Mouse (Mus musculus): ENCODE data around the gene Llgl1.
A peak's percentile ranks its signal among the peaks of the same experiment; 100 is the strongest.

The Llgl1 gene

DNA sequence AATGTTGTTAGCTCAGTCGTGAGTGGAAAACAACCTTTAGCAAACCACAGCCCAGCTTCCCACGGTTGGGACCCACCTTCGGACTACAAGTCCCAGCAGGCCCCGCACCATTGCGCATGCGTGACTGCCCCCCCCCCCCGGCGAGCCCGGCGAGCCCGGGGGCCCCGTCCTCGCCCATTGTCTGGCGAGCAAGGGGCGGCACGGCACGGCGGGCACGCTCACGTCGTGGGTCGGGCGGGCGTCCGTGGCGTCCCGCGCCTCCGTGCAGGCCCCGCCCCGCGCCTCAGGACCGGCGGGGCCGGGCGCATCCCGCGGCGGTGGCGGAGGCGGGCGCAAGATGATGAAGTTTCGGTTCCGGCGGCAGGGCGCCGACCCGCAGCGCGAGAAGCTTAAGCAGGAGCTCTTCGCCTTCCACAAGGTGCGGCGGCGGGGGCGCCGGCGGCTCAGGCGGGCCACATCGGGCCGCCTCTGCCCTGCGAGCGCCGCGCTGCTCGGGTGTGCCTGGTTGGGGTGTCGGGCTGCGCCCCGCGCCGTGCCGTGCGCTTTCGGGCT, at the start of gene Llgl1:
Gene Llgl1, plus strand, starts transcription at position 200 of the 552 bp plus-strand sequence.
- DNase-seq (ENCODE audit: low spot score in 2 of 2), result peak; percentile 86 to 87

DNA sequence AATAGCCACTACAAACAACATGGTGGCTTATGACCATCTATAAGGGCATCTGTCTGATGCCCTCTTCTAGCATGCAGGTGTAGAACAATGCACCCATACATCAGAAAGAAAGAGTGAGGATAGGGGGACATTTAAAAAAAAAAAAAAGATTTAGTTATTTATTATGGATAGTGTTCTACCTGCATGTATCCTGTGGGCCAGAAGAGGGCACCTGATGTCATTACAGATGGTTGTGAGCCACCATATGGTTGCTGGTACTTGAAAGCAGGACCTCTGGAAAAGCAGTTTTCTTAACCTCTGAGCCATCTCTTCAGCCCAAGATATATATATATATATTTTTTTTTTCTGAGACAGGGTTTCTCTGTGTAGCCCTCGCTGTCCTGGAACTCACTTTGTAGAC, 3.4 kb upstream of the Llgl1 start:
- no peak for DNase-seq (ENCODE audit: low spot score in 2 of 2)

DNA sequence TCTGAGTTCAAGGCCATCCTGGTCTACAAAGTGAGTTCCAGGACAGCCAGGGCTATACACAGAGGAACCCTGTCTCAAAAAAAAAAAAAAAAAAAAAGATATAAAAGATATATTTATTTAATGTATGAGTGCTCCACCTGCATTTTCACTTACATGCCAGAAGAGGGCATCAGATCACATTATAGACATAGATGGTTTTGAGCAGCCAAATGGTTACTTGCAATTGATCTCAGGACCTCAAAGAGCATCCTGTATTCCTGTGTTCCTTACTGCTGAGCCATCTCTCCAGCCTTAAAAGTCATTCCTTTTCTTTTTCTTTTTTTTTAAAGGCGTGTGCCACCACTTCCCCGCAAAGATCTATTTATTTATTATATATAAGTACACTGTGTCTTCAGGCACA, 2.0 kb upstream of the Llgl1 start:
- no peak for DNase-seq (ENCODE audit: low spot score in 2 of 2)

DNA sequence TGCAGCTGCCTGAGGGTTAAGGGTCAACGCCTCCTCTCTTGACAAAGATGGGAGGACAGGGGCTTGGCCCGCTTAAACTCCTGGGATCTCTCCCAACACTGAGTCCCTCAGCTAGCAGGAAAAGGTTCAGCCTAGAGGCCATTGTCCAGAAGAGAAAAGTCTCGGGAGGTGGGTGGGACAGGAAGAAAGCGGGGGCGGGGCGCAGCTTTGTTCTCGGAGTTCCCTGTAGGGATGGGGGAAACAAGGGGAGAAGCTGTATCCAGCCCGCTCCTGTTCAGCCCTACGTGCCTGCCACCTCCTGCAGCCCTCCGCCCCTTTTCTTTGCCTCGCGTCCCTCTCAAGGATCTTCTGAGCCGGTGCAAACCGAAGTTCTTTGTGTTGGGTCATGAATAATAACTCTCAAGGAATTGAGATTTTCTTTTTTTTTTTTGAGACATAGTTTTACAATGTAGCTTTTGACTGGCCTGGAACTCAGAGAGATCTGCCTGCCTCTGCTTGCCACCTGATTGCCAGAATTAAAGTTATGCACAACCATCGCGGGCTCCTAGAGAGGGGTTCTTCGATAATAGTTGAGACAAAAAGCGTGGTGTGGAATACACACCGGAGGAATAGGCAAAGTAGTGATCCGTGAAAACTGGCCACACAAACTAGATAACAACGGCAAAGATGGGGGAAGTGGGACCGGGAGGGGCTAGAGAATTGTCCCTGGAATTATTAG, 558 bp upstream of the Llgl1 start:
- peak; percentile 73 to 80 for DNase-seq (ENCODE audit: low spot score in 2 of 2)

DNA sequence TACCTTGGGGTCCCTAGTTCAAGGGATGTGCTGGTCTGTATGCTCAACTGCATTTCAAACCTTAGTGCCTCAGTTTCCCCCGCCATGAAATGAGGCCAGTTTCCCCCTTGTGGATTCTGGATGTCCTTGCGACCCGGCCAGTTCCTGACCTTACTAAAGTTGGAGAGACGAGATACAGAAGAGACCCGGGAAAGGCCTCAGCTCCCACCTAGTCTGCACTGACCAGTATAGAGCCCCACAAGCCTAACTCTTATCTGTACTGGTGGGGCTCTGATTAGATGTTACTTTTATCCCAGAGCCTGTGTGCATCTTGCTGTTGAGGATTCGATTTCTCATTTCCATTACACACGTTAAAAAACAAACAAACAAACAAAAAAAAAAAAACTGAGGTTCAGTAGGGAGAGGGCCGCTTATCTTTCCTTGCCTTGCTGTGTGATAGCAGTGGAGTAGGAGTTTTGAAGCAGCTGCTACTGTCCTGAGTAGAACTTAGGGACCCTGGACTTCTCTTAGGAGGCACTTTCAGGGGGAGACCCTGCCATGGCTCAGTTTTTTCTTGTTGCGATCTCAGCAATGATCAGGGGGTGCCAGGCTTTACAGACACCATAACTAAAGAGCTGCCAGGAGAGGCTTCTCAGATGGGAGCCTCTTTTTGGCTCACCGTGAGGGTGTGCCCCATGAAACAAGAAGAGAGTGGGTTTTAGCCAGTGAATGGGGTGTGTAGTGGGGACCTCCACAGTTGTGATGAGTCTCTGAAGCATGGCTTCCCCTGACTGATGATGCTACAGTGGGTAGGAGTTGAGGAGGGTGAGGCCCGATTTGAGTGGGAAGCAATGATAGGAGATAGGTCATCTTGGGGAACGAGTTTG, 1.0 kb downstream of the Llgl1 start:
- DNase-seq (ENCODE audit: low spot score in 2 of 2), result no peak

DNA sequence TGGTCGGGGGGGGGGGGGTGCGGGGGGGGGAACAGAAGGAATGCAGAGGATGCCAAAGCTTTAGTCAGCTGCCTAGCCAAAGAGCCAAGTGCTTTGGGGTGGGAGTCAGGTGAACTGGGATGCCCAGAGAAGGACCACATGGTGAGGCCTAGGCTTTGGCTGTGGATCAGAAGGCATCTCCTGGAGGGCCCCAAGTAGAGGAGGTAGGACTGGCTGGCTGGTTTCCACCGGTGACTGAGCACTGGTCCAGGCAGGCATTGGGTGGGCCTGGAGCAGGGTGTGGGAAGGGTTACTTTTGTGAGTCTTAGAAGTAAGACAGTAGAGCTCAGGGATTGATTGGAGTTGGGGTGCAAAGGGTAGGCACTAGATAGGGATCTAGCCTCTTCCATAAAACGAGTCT, 2.1 kb downstream of the Llgl1 start:
- peak; percentile 17 to 47 for DNase-seq (ENCODE audit: low spot score in 2 of 2)

DNA sequence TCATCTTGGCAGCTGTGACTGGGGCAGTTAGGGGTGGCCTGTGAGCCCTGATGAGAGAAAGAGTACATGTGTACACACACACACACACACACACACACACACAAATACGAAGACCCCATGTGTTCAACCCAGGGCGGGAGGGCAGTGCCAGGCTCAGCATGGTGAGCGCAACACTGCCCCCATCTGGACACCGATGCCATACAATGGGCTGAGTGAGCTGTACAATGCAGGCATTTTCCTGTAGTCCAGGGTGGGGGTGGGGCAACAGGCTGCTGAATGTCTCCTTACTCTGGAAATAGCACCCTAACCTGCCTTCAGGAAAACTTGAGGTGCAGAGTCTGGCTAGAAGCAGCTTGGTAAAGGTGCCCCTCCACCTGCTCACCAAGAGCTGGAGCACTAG, 3.6 kb downstream of the Llgl1 start:
- DNase-seq (ENCODE audit: low spot score in 2 of 2), result peak; percentile 35 to 77

DNA sequence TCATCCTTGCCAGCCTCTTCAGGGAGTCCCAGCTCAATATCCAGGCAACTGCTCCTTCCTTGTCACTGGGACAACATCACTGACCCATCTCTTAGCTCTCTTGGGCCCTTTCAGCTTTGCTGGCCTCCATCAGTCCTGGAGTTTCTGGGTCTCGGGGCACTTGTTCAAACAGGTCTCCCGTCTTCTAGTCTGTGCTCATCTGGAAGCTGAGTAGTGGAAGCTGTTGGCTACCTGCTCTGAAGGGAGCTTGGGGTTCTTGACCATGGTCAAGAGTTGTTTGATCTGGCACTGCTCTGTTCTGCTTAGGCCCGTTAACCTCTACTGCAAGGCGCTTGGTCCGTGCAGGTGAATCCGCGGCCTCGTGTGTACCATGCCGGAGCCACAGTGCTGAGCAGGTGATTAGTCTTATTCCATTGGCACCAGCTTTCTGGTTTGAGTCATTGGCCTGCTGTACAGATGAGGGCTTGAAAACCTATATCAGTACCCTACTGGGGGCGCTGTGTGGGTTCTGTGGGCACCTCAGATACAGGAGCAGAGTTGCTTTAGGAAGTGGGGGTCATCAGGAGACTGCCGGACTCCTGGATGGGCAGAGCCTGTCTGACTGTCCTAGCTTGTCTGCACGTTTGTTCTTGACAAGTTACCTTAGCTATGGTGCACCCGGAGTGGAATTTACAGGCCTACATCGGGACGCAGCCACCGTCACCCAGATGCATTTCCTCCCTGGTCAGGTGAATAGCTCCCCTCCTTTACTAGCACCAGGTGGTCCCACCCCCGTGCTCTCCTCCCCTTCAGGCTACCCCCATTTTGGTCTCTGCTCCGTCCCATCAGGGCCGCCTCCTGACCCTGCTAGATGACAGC, 4.7 kb downstream of the Llgl1 start:
- peak in 1 of 2 experiments; percentile 57 for DNase-seq (ENCODE audit: low spot score in 2 of 2)

DNA sequence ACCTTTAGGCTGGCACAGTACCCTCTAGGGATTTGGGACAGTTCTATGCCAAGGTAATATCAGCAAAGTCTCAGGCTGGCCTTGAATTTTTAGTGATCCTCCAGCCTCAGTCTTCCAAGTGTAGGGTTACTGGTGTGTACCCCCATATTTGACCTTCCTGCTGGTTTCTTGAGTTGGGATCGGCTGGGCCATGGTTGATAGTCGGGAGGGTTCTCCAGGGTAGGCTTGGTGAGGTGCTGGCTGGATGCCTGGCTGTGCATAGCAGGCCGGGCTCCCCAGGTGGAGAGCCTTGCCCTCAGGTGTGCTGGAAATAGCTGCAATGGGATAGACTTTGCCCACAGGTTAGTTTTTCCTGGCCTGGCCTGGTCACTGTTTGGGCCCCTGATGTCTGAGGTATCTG, 5.7 kb downstream of the Llgl1 start:
- peak in 1 of 2 experiments; percentile 54 for DNase-seq (ENCODE audit: low spot score in 2 of 2)

DNA sequence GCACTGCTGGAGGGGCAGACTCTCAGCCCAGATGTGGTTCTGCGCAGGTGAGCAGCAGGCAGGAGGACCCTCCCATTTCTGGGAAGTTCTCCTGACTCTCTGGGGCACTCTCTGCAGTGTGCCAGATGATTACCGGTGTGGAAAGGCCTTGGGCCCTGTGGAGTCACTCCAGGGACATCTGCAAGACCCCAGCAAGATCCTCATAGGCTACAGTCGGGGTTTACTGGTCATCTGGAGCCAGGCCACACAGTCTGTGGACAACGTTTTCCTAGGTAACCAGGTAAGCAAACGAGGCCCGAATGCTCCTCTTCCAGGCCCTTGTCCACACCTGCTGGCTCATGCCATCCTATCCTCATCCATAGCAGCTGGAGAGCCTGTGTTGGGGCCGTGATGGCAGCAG, 6.6 kb downstream of the Llgl1 start:
- no peak for DNase-seq (ENCODE audit: low spot score in 2 of 2)

DNA sequence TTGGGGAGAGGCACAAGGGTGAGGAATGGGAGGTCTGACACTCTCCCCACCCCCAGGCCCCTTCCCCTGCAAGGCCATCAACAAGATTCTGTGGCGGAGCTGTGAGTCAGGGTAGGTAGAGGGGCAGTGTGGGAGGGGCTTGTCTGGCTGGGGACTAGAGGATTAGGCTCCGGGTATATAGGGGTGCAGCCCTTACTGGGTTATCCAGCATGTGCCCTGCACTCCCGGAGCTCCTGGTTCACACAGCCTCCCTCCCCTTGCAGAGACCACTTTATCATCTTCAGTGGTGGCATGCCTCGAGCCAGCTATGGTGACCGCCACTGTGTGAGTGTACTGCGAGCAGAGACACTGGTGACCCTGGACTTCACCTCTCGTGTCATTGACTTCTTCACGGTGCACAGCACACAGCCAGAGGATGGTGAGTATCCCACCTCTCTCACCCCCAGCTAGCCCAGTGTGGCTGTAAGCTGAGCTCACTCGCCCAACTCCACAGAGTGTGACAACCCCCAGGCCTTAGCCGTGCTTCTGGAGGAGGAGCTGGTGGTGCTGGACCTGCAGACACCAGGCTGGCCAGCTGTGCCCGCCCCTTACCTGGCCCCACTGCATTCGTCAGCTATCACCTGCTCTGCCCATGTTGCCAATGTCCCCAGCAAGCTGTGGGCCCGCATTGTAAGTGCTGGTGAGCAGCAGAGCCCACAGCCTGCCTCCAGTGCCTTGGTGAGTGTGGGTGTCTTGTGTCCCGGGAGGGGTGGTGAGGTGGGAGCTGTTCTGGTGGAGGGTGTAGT, 7.4 kb downstream of the Llgl1 start:
- DNase-seq (ENCODE audit: low spot score in 2 of 2), result peak in 1 of 2 experiments; percentile 17

DNA sequence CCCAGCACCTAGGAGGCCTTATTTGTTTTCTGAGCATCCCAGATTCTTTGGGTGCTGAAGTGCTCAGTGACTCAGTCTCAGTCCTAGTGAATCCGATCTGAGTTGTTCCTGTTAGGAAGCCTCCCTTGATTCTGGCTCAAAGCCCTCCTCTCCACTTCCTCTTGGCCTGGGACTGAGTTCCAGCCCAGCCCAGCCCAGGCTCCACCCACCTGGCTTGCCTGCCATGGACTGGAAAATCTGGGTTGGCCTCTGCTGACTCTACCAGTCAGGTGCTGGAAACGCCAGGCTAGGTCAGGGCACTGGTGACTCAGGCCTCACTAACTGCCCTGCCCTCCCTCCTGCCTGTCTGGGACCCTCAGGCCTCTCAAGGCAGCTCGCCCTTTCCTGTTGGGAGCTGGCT, 8.1 kb downstream of the Llgl1 start:
- peak; percentile 73 to 83 for DNase-seq (ENCODE audit: low spot score in 2 of 2)

DNA sequence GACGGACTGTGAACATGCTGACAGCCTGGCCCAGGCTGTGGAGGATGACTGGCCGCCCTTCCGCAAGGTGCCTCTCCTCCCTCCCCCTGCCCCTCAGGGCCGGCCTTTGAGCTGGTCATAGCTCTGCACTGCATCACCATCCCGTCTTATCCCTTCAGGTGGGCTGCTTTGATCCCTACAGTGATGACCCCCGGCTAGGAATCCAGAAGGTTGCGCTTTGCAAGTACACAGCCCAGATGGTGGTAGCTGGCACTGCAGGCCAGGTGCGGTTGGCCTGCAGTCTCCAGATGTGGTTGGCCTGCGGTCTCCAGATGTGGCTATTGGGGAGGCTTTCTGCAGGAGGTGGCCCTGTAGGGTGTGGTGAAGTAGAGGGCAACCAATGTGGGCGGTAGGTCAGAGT, 9.1 kb downstream of the Llgl1 start:
- no peak for DNase-seq (ENCODE audit: low spot score in 2 of 2)

DNA sequence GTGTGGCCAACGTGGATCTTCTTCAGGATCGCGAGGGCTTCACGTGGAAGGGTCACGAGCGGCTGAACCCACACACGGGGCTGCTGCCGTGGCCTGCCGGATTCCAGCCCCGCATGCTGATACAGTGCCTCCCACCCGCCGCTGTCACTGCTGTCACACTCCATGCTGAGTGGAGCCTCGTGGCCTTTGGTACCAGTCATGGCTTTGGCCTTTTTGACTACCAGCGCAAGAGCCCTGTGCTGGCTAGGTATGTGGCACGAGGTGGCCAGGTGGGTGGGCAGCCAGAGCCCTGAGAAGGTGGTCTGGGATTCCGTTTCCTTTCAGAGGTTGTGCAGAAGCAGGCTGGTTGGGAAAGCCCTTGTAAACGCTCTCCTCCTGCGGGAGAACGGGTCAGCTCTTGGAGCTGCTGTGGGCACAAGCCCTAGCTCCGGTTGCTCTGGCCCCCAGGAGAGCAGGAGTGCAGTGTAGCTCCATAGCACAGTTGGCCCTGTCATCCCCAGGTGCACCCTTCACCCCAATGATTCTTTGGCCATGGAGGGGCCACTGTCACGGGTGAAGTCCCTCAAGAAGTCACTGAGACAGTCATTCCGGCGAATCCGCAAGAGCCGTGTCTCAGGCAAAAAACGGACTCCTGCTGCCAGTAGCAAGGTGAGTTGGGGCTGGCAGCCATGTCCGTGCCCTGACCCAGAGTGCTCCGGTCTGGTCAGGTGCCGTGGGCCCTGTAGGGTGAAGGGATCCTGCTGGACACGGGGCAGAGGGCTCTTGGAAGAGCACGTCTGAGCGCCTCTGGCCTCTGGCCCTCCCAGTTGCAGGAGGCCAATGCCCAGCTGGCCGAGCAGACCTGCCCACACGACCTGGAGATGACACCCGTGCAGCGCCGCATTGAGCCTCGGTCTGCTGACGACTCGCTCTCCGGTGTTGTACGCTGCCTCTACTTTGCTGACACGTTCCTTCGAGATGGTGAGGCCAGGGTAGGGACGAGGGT, 10.2 kb downstream of the Llgl1 start:
- DNase-seq (ENCODE audit: low spot score in 2 of 2), result no peak

DNA sequence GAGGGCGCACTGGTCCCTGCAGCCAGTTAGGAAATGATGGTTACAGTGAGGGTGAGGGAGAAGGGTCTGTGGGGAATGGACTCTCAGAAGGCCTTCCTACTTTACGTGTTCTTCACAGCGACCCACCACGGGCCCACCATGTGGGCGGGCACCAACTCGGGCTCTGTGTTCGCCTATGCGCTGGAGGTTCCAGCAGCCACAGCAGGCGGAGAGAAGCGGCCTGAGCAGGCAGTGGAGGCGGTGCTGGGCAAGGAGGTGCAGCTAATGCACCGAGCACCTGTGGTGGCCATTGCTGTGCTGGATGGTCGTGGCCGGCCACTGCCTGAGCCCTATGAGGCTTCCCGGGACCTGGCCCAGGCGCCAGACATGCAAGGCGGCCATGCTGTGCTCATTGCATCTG, 11.7 kb downstream of the Llgl1 start:
- no peak for DNase-seq (ENCODE audit: low spot score in 2 of 2)

DNA sequence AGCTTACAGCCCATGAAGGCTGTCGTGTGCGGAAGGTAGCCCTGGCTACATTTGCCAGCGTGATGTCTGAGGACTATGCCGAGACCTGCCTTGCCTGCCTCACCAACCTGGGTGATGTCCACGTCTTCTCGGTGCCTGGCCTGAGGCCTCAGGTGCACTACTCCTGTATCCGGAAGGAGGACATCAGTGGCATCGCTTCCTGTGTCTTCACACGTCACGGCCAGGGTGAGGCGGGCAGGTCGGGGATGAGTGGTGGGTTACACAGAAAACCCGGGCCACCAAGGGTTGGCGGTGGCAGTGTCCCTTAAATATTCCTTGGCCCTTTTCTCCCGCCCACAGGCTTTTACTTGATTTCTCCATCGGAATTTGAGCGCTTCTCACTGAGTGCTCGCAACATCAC, 12.5 kb downstream of the Llgl1 start:
- no peak for DNase-seq (ENCODE audit: low spot score in 2 of 2)

DNA sequence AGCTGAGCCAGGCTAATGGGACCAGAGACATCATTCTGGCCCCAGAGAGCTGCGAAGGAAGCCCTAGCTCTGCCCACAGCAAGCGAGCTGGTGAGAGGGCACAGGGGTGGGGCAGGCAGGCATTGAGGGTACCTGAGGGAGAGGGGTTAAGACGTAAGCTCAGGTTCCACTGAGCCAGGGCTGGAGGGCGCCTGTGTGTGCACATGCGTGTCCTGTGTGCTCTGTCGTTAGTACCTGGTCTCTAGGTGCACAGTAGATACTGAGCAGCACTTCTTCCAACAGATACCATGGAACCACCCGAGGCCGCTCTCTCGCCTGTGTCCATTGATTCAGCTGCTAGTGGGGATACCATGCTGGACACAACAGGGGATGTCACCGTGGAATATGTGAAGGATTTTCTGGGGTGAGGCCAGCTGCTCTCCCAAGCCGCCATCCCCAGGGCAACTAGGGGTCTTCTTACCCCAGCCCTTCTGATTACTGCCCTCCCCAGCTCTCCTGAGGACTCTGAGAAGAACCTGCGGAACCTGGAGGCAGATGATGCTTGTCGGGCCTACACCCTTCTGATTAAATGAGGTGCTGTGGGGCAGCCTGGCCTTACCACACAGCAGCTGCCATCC, 13.2 kb downstream of the Llgl1 start:
- DNase-seq (ENCODE audit: low spot score in 2 of 2), result no peak

DNA sequence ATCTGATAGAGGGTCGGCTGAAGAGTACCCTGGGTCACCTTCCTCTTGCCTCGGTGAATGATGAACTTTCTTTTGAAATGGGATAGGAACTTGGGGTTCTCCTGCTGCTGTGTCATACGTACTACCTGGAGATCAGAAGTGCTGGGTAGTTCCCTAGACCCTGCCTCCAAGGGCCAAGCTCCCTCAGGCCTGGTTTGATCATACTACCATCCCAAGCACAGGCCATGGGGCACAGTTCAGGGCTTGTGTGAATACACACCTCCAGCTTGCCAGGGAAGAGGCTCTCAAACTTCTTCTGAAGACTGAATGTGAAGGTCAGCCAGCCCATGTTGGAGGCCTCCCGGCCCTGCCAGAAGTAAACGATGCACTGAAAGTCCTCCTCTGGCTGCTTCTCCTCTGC, 16.3 kb downstream of the Llgl1 start:
- no peak for DNase-seq (ENCODE audit: low spot score in 2 of 2)

DNA sequence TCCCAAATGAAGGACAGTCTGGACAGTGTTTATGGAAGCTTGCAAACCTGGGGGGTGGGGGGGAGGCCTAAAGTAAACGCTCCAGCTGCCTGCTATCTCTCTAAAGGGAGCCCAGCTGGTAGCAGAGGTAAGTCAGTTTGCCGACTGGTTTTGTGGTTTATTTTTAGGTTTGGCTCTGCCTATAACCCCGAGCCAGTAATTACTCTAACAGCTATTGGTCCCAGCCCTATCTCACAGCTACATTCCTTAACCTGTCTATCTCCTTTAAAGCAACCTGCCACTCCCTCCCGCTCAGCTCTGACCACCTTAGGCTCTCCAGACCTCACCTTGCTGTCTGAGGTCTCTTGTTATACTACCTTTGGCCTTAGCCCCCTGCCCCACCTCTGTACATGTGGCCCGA, 19.7 kb downstream of the Llgl1 start:
- DNase-seq (ENCODE audit: low spot score in 2 of 2), result no peak
